Mouse (Mus musculus) right cerebral cortex, postnatal 4 days (tissue): ENCODE data around the gene Foxred2.

Experiments
- DNase-seq: peaks from one replicate; pipeline ENCODE4 v3.0.0-alpha.2; 2022

Foxred2 gene

DNA sequence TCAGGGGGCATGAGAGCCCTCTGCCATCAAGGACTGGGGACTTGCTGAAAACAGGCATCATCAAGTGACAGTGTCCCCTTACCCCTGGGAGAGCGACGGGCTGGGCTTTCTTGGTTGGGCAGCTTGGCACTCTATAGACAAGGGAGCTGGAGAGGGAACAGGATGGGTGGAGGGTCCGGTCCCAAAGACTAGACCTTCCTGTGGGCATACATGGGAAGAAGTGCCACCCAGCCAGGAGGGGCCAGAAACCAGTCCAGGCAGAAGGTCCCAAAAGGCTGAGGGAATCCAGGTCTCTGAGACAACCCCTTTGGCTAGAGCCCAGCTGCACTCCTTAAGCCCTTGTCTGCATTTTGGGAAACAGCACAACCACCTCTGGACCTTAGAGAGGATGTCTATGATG, 42.0 kb downstream of the Foxred2 start:
- DNase-seq: no peak

DNA sequence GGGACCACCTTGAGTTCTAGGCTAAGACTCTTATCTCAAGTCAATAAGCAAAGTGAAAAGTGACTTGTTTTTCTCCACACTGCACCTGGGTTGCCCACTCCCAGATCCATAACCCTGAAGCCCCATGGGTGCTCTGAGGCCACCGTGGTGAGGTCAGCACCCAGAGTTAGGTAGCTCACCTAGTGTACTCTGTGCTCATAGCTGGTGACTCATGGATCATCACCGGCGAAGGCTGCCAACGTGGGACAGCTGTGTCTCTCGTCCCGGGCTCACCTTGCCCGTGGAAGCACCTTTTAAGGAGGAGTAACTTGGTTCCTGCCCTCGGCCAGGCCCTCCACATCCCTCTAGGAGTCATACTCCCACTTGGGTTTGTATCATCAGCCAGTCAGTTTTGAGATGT, 43.5 kb downstream of the Foxred2 start:
- no peak for DNase-seq

DNA sequence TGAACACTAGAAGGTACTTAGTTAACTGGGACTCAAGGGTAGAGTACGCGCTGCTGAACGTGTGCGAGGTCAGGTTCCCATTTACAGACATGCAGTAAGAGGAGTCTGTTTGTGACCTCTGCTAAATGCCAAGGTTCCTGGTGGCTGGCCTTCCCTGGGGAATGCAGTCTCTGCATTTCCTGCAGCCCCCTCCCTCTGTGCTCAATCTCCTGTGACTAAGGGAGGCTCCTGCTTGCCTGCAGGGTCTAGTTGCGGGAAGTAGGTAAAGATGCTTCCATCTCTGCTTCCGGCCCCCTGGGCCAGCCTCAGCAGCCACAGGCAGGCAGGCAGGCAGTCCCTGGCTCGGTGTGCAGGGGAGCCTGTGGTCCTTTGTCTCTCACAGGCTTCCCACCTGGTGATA, 43.9 kb downstream of the Foxred2 start:
- DNase-seq: no peak

DNA sequence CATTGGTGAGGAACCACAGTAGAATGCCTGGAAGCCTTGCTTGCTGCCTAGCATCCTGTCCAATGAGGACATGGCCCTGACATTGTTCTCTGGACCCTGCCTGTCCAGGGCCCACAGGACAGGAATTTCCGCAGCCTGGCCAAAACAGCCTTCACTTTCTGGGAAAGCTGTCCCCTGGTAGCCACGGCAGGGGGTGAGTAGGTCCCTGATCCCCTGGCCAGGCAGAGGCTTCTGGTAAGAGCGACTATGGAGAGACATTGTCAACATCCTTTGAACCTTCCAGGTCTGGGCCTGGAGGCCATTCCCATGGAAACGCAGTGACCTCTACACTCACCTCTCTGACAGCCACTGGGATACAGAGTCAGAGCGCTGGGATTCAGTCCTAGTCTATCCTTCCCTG, 44.5 kb downstream of the Foxred2 start:
- DNase-seq: no peak

DNA sequence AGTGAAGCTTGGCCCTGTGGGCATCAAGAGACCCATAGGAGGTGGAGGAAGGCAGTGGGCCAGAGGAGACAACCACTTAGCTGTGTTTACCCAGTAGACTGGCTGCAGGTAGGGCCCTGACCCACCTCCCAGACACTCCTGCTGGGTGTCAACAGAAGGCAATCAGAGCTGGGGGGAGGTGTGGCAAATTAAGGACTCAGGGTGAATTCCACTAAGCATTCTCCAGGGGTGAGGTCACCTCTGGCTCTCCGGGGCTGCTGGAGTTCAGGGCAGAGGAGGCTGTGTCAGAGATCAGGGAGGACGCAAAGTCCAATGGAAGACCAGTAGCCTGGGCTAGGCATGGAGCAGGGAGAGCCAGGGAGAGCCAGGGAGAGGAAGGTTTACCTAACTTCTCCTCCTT, 45.5 kb downstream of the Foxred2 start:
- DNase-seq: no peak

DNA sequence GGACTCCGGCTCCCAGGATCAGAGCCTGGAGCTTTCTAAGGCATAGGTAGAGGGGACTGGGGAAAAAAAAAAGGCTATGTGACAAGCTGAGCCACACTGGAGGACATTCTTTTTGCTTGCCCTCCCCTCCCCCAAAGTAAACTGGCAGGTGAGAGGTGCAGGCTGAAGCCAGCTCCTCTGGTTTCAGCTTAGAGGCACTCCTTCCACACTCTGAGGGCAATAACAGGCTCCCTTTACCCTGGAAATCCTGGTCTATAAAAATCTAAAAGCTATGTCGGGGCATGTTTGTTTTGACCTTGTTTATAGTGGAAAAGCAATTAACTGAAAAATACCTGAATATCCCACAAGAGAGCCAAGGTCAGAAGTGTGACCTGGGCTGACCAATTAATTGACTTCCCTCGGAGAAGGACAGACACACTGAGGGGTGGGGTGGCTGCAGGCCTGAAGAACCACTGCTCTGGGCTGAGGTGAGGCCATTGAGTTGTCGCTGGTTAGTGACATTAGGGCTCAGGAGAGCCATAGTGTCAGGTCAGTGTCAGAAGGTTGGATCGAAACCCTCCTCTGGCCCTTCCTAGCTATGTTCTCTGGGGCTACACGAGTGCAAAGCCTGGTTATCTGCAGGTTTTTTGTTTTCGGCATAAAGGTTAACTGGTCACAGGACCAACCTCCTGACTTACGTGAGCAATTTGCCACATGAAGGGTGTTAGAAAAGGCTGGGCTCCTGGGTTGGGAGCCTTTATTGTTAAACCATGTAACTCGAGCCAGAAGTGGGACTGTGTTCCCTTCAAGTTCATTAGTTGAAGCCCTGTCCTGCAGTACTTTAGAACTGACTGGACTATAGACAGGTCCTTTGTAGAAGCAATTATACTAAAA, 48.6 kb downstream of the Foxred2 start:
- DNase-seq: no peak

DNA sequence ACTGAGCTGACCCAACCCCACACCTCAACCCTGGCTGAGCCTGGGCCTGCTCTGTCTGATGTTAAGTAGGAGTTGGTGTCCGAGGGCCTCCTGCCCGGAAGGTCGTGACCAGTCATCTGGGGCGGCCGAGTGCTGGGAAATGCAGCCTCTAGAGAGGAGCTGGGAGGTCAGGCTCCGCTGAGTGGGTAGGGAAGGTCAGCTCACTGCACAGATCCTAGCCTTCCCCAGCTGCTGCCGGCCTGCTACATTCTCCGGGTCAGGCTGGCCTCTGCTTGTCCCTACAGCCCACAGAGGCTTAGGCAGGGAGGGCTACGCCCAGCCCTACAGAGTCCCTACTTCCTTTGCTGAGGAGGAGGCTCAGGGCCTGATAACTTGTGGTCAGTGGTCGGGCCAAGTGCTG, 50.0 kb downstream of the Foxred2 start:
- DNase-seq: no peak

DNA sequence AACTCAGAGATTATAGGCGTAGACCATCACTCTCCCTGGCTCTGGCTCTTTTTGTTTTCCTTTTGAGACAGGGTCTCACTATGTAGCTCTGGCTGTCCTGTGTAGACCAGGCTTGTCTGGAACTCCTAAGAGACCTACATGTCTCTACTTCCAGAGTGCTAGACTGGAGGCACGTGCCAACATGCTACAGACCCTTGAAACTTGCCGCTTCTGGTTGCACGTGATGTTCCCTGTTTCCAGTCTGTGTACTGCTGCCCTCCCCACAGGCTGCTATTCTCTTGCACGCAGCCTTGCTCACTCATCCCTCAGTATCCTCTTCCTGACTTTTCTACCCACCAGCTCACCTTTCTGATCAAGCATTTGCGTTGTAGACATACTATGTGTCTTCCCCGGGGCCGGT, 50.4 kb downstream of the Foxred2 start:
- DNase-seq: no peak

DNA sequence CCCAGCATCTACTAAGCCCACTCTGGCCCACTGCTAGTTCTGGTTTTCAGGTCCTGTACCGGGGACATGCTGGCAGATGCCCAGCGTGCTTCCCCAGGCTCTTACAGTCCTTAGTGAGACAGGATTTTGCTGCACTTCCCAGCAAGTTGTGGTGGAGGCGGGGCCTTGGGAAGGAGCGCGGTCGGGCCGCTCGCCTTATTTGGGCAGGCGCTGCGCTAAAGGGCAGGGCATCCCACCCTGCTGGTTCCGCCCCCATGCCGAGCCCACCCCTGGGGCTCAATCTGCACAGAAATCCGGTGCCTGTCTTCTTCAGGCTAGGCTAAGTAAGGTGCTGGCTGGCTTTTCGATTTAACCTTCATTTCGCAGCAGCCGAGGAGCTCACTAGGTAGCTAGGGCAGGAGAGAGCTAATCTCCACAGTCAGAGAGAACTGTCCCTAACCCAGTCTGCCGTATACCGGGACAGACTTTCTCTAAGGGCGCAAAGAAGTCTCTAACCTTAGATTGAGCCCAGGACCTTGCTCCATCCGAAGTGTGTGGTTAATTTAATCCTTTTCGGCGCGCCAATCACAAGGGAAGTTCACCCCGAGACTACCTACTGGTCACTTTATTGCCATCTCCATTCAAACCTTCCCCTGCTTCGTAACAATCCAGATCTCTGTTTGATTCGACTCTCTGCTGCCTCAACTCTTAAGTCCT, 51.1 kb downstream of the Foxred2 start:
- DNase-seq: peak; percentile 34

DNA sequence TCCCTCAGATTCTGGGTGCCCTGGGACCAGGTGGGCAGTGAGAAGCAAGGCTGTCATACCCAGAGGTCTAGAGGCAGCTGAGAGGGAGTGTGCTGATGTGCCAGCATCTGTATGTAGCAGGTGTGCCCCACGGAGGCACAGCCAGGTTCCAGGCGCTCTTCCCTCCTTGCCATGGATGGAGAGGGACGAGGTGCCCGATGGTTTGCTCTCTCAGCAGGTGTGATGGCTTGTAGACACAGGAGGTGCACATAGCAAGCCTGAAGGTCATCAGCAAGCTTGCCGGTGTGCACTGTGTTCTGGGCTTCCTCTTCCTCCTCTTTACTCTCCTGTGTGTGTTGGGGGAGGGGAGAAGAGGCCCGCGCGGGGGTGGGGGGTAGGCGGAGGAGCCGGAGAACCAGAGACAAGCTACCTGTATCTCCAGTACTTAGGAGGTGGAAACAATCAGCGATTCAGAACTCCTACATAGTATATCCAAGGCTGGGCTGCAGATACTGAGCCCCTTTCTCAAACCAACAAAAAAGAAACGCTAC, 52.1 kb downstream of the Foxred2 start:
- DNase-seq: no peak

DNA sequence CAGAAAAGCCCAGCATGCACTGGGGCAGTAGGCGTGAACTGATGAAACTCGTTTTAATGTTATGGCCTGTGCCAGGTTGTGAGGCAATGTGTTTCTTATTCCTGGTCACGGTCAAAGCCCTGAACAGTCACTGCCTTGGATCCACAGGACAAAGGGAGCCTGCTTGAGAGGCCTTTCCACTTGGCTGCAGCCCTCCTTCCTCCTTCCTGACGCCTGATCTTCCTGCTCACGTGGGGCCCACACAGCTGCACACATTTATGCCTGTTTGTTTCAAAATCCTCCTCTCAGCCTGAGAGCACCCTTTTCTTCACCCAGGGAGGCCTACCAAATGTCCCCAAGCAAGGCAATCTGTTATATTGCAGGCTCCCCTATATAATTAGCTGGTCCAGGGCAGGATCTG, 53.3 kb downstream of the Foxred2 start:
- no peak for DNase-seq

DNA sequence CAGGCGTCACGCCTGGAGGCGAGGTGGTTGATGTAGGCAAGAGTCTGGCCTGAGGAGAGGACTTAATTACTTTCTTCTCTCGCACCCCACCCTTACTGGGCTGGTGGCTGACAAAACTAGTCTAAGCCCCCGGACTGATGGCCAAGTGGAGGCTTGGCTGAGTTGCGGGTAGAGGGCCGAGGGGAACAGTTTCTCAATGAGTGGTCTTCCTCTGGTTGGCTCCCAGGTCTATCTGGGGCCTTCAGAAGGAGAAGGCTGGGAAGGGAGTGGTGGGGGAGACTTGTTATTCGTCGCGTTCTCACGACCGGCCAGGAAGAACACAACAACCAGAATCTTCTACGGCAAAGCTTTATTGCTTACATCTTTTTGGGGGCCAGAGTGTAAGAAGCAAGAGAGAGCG, 61.6 kb downstream of the Foxred2 start:
- no peak for DNase-seq

DNA sequence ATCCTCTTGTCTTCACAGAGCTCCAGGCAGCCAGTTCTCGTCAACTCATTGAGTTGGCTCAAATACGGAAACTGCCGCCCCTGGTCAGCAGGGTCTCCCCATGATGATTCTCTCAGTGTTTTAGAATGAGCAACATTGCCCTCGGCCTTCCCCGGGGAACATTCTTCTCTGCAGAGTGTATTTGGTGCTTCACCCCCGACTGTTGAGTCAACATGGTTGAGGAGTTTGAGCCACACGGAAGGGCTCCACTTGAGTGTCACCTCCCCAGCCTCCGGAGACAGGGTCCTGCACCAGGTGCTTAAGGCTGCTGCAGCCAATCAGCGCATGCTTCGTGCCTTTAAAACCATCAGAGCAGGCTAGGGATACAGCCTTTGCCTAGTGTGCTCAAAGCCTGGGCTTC, 63.2 kb downstream of the Foxred2 start:
- DNase-seq: no peak

DNA sequence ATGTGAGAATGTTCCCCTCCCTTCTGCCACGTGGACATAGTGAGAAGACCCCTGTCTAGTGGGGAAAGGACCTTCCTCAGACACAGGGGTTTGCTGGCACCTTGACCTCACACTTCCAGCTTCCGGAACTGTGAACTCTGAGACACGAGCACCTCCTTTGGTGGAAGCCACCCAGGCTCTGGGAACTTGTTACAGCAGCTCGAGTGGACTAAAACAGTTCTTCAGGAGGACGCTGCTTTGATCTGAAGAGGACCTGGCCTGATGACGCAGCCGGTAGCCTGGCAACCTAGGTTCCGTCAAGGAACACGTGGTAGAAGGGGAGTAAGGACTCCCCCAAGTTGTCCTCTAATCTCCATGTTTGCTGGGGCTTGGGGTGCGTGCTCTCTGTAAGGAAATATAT, 64.1 kb downstream of the Foxred2 start:
- no peak for DNase-seq

DNA sequence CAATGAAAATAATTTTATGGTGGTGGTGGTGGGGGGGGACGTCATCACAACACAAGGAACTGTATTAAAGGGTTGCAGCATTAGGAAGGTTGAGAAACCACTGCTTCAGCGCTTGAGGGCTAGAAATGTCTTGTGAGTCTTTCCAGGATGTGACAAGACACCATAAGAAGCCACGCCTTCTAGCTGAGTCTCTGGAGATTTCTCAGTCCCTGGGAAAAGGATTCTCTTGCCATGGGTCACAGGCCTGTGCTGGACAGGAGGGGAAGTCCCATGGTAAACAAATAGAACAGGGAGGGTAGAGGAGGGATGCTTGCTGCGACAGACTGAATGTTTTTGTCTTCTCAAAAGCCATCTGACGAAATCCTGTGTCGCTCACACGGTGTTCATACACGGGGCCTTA, 64.8 kb downstream of the Foxred2 start:
- DNase-seq: no peak
